Mouse (Mus musculus) MEL (cell line): ENCODE data around the gene Tubb4a.

Experiments used
- CTCF ChIP-seq, 3 experiments: IDR thresholded peaks in 2 of 3; conservative IDR thresholded peaks in 1 of 3; 2 replicates each; pipeline ENCODE4 v1.5.1; 2011 to 2012; ENCODE audit warnings: low read length in 3 of 3, low read depth in 2 of 3, mild to moderate bottlenecking in 2 of 3, improper control_type of control experiment in 1 of 3, inconsistent platforms in 1 of 3, mixed read lengths in 1 of 3, moderate library complexity in 1 of 3; ENCODE audit not compliant: control insufficient read depth in 1 of 3, insufficient read depth in 1 of 3, poor library complexity in 1 of 3, severe bottlenecking in 1 of 3
- RAD21 ChIP-seq: IDR thresholded peaks from 2 replicates; pipeline ENCODE4 v1.6.1; 2011; ENCODE audit warnings: mild to moderate bottlenecking, low read depth, low read length, improper control_type of control experiment
- ZC3H11A ChIP-seq: IDR thresholded peaks from 2 replicates; pipeline ENCODE4 v1.6.1; 2012; ENCODE audit warnings: low read depth, mild to moderate bottlenecking, inconsistent platforms, low read length, improper control_type of control experiment

- TF ChIP-seq ZC3H11A (no peak), CTCF (IDR thresholded peaks at IDR 0.05 in 2 of 3, conservative IDR thresholded peaks at IDR 0.05 in 1 of 3; ENCODE audit: control insufficient read depth in 1 of 3, insufficient read depth in 1 of 3, low read depth in 2 of 3, low read length in 3 of 3, poor library complexity in 1 of 3, severe bottlenecking in 1 of 3) (no peak), RAD21 (no peak)
These were observed 40.2 kb downstream of the Tubb4a start for GRCm38 (mm10) chr17:57047406-57047805.
